Mouse (Mus musculus): ENCODE data around the gene Mast4. TPM values are rescaled to one million over a fixed set of nuclear protein-coding genes. Genes with fewer than 3 reads are reported as not detected.

Mast4 gene
- total and polyA plus RNA-seq, 3 experiments, result 2.7 to 7.0 TPM; not detected in 1

DNA sequence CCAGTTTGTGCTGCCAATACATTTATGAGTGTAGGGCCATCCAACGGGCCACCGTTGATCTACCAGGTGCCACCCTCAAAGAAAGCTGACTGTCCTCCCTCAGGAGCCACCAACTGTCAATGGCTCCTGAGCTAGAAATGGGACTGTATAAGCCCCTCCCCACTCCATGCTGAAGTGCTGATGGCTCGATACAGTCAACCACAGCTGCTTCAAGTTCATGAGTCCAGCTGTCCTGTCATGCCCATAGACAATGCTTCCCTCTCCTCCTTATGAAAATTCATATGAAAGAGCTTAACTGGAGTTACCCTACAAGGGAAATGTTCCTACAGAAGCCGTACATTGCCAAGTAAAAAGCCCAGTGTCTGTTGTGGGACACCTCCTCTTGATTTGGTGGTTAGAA, 93.2 kb downstream of the Mast4 start:
- Histone ChIP-seq H3K27ac (ENCODE audit: control insufficient read depth, low read depth, low read length) (no peak overlapping the region), H3K36me3 (ENCODE audit: control insufficient read depth in 1 of 2, insufficient read depth in 2 of 2, low read length in 2 of 2) (no peaks in the 10 kb centered on the region), H3K27me3 (ENCODE audit: control insufficient read depth in 1 of 2, insufficient read depth in 2 of 2, low read length in 2 of 2) (no peaks in the 10 kb centered on the region), H3K9me3 (replicated peaks; ENCODE audit: insufficient read depth, low read length) (no peaks in the 10 kb centered on the region), H3K79me2 (ENCODE audit: control insufficient read depth, insufficient read depth, low read length, poor library complexity) (no peaks in the 10 kb centered on the region), H3K4me1 (ENCODE audit: control insufficient read depth in 1 of 2, insufficient read depth in 2 of 2, low read length in 2 of 2) (no peaks in the 10 kb centered on the region), H3K4me3 (ENCODE audit: control insufficient read depth in 1 of 2, insufficient read depth in 1 of 2, low read depth in 2 of 2, low read length in 2 of 2) (no peak overlapping the region), H3K9ac (ENCODE audit: control insufficient read depth, low read depth, low read length, poor library complexity, severe bottlenecking) (no peak overlapping the region)
- DNase-seq (ENCODE audit: low read depth, low spot score), result no peak
- no peak for TF ChIP-seq HCFC1 (IDR thresholded peaks at IDR 0.05; ENCODE audit: low read depth, low read length)
- no peak for TF ChIP-seq SMC3 (IDR thresholded peaks at IDR 0.05; ENCODE audit: low read depth, low read length)
- TF ChIP-seq CTCF (IDR thresholded peaks at IDR 0.05 in 2 of 3, conservative IDR thresholded peaks at IDR 0.05 in 1 of 3; ENCODE audit: control insufficient read depth in 1 of 3, insufficient read depth in 1 of 3, low read depth in 2 of 3, low read length in 3 of 3, poor library complexity in 1 of 3, severe bottlenecking in 1 of 3), result no peak
- no peak for TF ChIP-seq TAL1 (IDR thresholded peaks at IDR 0.05; ENCODE audit: low read length)
- TF ChIP-seq GATA1 (IDR thresholded peaks at IDR 0.05; ENCODE audit: low read depth, low read length), result no peak
- TF ChIP-seq RCOR1 (IDR thresholded peaks at IDR 0.05; ENCODE audit: low read depth, low read length), result no peak
- no peak for TF ChIP-seq MYB (IDR thresholded peaks at IDR 0.05; ENCODE audit: low read depth, low read length)
- no peak for TF ChIP-seq EP300 (IDR thresholded peaks at IDR 0.05; ENCODE audit: low read depth in 1 of 2, low read length in 2 of 2)
- no peak for TF ChIP-seq ZMIZ1 (IDR thresholded peaks at IDR 0.05; ENCODE audit: low read depth, low read length)
- TF ChIP-seq ETS1 (IDR thresholded peaks at IDR 0.05; ENCODE audit: low read depth, low read length), result no peak
- no peak for TF ChIP-seq POLR2AphosphoS5 (IDR thresholded peaks at IDR 0.05; ENCODE audit: borderline replicate concordance, low read depth, low read length)
- TF ChIP-seq ZNF384 (IDR thresholded peaks at IDR 0.05; ENCODE audit: low read depth, low read length), result no peak
- no peak for TF ChIP-seq ZKSCAN1 (IDR thresholded peaks at IDR 0.05; ENCODE audit: low read depth, low read length)
- TF ChIP-seq MAFK (IDR thresholded peaks at IDR 0.05; ENCODE audit: borderline replicate concordance, low read depth, low read length), result no peak
- TF ChIP-seq ELF1 (IDR thresholded peaks at IDR 0.05; ENCODE audit: low read depth, low read length), result no peak
- TF ChIP-seq USF1 (IDR thresholded peaks at IDR 0.05; ENCODE audit: low read depth, low read length), result no peak
- no peak for TF ChIP-seq E2F4 (IDR thresholded peaks at IDR 0.05; ENCODE audit: borderline replicate concordance, low read depth, low read length)
- TF ChIP-seq NRF1 (IDR thresholded peaks at IDR 0.05; ENCODE audit: insufficient read depth, low read depth, low read length, poor library complexity, severe bottlenecking), result no peak
- no peak for TF ChIP-seq CHD2 (IDR thresholded peaks at IDR 0.05; ENCODE audit: low read length)
- no peak for TF ChIP-seq USF2 (IDR thresholded peaks at IDR 0.05; ENCODE audit: borderline replicate concordance in 1 of 2, insufficient read depth in 1 of 2, low read depth in 1 of 2, low read length in 2 of 2)

DNA sequence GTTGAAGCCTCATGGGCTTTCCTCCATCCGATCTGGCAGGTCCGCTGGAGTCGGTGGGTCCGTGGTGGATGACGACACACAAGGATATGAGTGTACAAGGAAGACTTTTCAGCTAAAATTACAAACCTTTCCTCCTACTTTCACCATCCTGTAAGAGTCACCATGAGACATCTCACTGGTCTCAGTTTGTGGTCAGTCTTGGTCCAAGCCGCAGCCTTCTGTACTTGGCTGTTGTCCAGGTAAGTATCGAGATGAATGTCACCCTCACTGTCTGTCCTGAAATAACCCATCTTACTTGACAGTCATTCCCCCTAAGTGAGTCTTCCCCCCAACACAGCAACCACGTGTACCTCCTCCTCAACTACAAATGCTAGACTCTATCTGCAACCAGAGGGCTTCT, 94.6 kb downstream of the Mast4 start:
- no peak overlapping the region for H3K27ac ChIP-seq (ENCODE audit: control insufficient read depth, low read depth, low read length)

More for the DNA sequence above, 94.6 kb downstream of the Mast4 start:
- Histone ChIP-seq H3K9me3 (replicated peaks; ENCODE audit: insufficient read depth, low read length) (no peaks in the 10 kb centered on the region), H3K27me3 (ENCODE audit: control insufficient read depth in 1 of 2, insufficient read depth in 2 of 2, low read length in 2 of 2) (no peaks in the 10 kb centered on the region), H3K79me2 (ENCODE audit: control insufficient read depth, insufficient read depth, low read length, poor library complexity) (no peaks in the 10 kb centered on the region), H3K9ac (ENCODE audit: control insufficient read depth, low read depth, low read length, poor library complexity, severe bottlenecking) (no peak overlapping the region), H3K4me1 (ENCODE audit: control insufficient read depth in 1 of 2, insufficient read depth in 2 of 2, low read length in 2 of 2) (no peaks in the 10 kb centered on the region), H3K4me3 (ENCODE audit: control insufficient read depth in 1 of 2, insufficient read depth in 1 of 2, low read depth in 2 of 2, low read length in 2 of 2) (no peak overlapping the region), H3K36me3 (ENCODE audit: control insufficient read depth in 1 of 2, insufficient read depth in 2 of 2, low read length in 2 of 2) (no peaks in the 10 kb centered on the region)
- no peak for DNase-seq (ENCODE audit: low read depth, low spot score)
- no peak for TF ChIP-seq POLR2A (IDR thresholded peaks at IDR 0.05; ENCODE audit: control insufficient read depth in 1 of 2, insufficient read depth in 1 of 2, low read depth in 1 of 2, low read length in 2 of 2, poor library complexity in 1 of 2)
- no peak for TF ChIP-seq MAFK (IDR thresholded peaks at IDR 0.05; ENCODE audit: borderline replicate concordance, low read depth, low read length)
- no peak for TF ChIP-seq CHD1 (IDR thresholded peaks at IDR 0.05; ENCODE audit: low read depth, low read length)
- TF ChIP-seq NRF1 (IDR thresholded peaks at IDR 0.05; ENCODE audit: insufficient read depth, low read depth, low read length, poor library complexity, severe bottlenecking), result no peak

Measured in MEL (cell line).